Mouse (Mus musculus): ENCODE results near the gene Map2k6. TPM values are rescaled to one million over a fixed set of nuclear protein-coding genes. Genes with fewer than 3 reads are reported as not detected.
A peak's percentile ranks its signal among the peaks of the same experiment; 100 is the strongest.

Gene Map2k6
- polyA plus RNA-seq, 1 experiment from 2014 or later, result 46.9 TPM

DNA sequence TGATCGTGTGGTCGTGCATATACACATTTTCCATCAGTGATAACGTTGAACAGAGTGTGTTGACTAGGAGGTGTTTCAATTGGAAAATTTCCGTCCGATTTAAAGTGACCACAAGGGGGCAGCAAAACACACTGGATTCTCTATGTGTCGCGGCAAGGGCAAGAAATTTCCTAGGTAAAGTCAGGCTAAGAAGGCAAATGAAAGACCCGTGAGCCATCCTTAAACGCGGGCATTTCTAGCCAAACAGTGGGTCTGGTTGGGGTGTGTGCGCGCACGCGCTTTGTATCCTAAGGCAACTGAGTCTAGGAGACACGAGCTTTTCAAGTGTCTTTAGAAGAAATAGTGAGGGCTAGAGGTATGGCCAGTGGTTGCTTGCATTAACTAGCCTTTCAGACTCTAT is 138.7 kb downstream of the Map2k6 start:
- Histone ChIP-seq H3K4me1 (ENCODE audit: control insufficient read depth, insufficient read depth, low read length) (no peaks in the 10 kb centered on the region), H3K36me3 (ENCODE audit: control insufficient read depth, insufficient read depth, low read length) (no peaks in the 10 kb centered on the region), H3K9ac (ENCODE audit: low read length) (no peak overlapping the region), H3K9me3 (replicated peaks; ENCODE audit: control insufficient read depth, low read length) (no peaks in the 10 kb centered on the region), H3K4me2 (ENCODE audit: low read length) (peak overlapping the region; percentile 41; the same call in 1 of the 2 replicates), H3K27me3 (replicated peaks; ENCODE audit: control insufficient read depth, insufficient read depth, low read length) (no peaks in the 10 kb centered on the region), H3K4me3 (ENCODE audit: low read depth, low read length) (no peak overlapping the region), H3K27ac (ENCODE audit: low read depth, low read length) (no peak overlapping the region)
- DNase-seq (ENCODE audit: low spot score), result peak; percentile 87
- WGBS, result 7% methylated on average over 15 of the region's 15 CpGs
- ATAC-seq, result peak; percentile 40; the same call in 1 of the 2 replicates

DNA sequence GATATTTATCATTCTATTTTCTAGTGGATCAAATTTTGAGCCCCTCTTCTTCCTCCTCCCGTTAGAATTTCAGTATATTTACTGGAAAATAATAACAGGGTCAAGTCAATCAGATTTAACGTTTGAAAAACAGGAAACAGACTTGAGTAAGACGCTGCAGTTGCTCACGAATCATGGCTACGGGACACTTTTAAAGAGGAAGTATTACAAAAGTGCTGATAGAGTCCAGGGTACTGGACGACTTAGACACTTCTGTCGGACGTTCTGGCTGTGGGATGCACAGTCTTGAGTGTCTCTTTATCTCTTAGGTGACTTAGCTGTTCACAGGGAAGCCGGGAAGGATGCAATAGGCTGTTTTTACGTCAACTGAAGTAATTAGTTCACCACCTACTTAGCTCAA is 139.3 kb downstream of the Map2k6 start:
- ATAC-seq, result no peak
- 86% methylated on average over 10 of the region's 10 CpGs for WGBS
- no peaks in the 10 kb centered on the region for H3K27me3 ChIP-seq (replicated peaks; ENCODE audit: control insufficient read depth, insufficient read depth, low read length)

DNA sequence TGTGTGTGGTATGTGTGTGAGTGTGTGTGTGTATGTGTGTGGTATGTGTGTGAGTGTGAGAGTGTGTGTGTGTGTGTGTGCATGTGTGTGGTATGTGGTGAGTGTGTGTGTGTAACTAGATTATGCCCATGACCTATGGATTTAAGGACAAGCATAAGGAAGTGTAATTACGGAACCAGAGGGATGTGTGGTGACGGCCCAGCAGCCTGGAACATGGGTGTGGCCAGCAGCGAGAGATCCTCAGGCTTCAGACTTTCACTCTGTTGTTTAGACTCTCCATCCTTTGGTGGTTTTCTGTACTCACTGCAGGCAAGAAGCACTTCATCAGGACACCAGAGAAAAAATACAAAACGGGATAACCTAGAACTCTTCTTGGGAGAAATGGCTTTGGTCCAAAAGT is 143.0 kb downstream of the Map2k6 start:
- 90% methylated on average over 4 of the region's 4 CpGs for WGBS
- DNase-seq (ENCODE audit: low spot score) (no peak), ATAC-seq (no peak)
- H3K4me1 ChIP-seq (ENCODE audit: control insufficient read depth, insufficient read depth, low read length), result no peaks in the 10 kb centered on the region
- no peak overlapping the region for H3K4me2 ChIP-seq (ENCODE audit: low read length)
- no peak overlapping the region for H3K4me3 ChIP-seq (ENCODE audit: low read depth, low read length)
- H3K36me3 ChIP-seq (ENCODE audit: control insufficient read depth, insufficient read depth, low read length), result no peaks in the 10 kb centered on the region
- H3K27me3 ChIP-seq (replicated peaks; ENCODE audit: control insufficient read depth, insufficient read depth, low read length), result no peaks in the 10 kb centered on the region
- no peaks in the 10 kb centered on the region for H3K9me3 ChIP-seq (replicated peaks; ENCODE audit: control insufficient read depth, low read length)
- no peak overlapping the region for H3K27ac ChIP-seq (ENCODE audit: low read depth, low read length)
- H3K9ac ChIP-seq (ENCODE audit: low read length), result no peak overlapping the region

More for the DNA sequence above, 139.3 kb downstream of the Map2k6 start:
- Histone ChIP-seq H3K36me3 (ENCODE audit: control insufficient read depth, insufficient read depth, low read length) (no peaks in the 10 kb centered on the region), H3K4me2 (ENCODE audit: low read length) (no peak overlapping the region), H3K27ac (ENCODE audit: low read depth, low read length) (no peak overlapping the region), H3K9me3 (replicated peaks; ENCODE audit: control insufficient read depth, low read length) (no peaks in the 10 kb centered on the region), H3K9ac (ENCODE audit: low read length) (no peak overlapping the region), H3K4me1 (ENCODE audit: control insufficient read depth, insufficient read depth, low read length) (no peaks in the 10 kb centered on the region), H3K4me3 (ENCODE audit: low read depth, low read length) (no peak overlapping the region)
- no peak for DNase-seq (ENCODE audit: low spot score)

DNA sequence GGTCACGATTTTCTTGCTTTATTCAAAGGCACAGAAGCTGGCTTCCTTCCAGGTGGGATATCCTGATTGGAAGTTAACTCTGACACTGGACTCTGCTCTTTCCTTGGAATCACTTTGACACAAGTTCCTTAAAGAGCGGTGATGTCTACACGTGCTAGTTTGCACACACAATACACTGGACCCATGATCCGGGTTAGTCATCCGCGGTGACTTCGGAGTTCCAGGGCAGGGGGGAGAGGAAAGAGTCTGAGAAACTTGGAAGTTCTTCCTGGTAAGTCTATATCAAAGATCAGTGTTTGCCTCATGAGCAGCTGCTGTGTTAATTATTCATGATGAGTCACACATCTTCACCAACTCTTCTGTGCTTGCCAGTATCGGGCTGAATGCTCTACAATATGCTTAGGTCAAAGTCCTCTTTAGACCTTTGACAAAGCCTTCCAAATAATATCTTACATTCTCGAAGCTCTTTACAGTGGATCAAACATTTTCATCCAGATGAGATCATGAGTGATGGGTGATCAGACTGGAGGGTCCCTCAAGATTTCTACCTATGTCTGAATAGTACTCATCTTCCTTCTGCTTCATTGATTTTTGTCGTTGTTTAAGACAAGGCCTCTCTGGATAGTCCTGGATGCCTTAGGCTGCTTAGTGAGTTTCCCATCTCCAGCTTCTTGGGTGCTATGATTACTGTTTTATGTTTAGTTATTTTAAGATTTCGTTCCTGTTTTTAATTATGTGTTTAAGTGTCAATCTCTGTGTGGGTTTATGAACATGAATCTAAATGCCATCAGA is 145.7 kb downstream of the Map2k6 start:
- Histone ChIP-seq H3K9me3 (replicated peaks; ENCODE audit: control insufficient read depth, low read length) (no peaks in the 10 kb centered on the region), H3K36me3 (ENCODE audit: control insufficient read depth, insufficient read depth, low read length) (no peaks in the 10 kb centered on the region), H3K4me3 (ENCODE audit: low read depth, low read length) (no peak overlapping the region), H3K27me3 (replicated peaks; ENCODE audit: control insufficient read depth, insufficient read depth, low read length) (no peaks in the 10 kb centered on the region), H3K4me2 (ENCODE audit: low read length) (no peak overlapping the region), H3K9ac (ENCODE audit: low read length) (no peak overlapping the region), H3K4me1 (ENCODE audit: control insufficient read depth, insufficient read depth, low read length) (no peaks in the 10 kb centered on the region), H3K27ac (ENCODE audit: low read depth, low read length) (no peak overlapping the region)
- DNase-seq (ENCODE audit: low spot score) (no peak), ATAC-seq (no peak)
- WGBS, result 86% methylated on average over 11 of the region's 11 CpGs

DNA sequence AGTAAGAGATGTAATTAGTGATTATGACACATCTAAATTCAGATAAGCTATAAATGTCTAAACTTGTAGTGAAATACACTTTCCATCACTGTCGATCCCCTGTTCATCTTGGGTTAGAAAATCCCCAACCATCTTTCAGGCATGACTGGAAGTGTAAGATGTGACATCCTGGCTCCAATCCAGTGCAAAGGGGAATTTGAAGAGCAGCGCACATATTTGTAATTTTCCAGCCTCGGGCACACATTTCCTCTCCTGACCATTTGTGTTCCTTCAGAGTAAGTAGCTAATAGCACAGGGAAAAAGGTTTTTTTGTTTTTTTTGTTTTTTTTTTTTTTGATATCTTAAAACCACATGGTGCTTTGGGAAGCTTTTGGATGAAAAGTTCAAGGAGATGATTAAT is 146.5 kb downstream of the Map2k6 start:
- H3K27ac ChIP-seq (ENCODE audit: low read depth, low read length), result no peak overlapping the region
- H3K4me2 ChIP-seq (ENCODE audit: low read length), result no peak overlapping the region
- H3K9ac ChIP-seq (ENCODE audit: low read length), result no peak overlapping the region
- no peak overlapping the region for H3K4me3 ChIP-seq (ENCODE audit: low read depth, low read length)
- H3K9me3 ChIP-seq (replicated peaks; ENCODE audit: control insufficient read depth, low read length), result no peaks in the 10 kb centered on the region
- H3K36me3 ChIP-seq (ENCODE audit: control insufficient read depth, insufficient read depth, low read length), result no peaks in the 10 kb centered on the region
- no peaks in the 10 kb centered on the region for H3K4me1 ChIP-seq (ENCODE audit: control insufficient read depth, insufficient read depth, low read length)
- ATAC-seq (no peak), DNase-seq (ENCODE audit: low spot score) (no peak)
- H3K27me3 ChIP-seq (replicated peaks; ENCODE audit: control insufficient read depth, insufficient read depth, low read length), result no peaks in the 10 kb centered on the region
- WGBS, result 89% methylated on average over 3 of the region's 3 CpGs

DNA sequence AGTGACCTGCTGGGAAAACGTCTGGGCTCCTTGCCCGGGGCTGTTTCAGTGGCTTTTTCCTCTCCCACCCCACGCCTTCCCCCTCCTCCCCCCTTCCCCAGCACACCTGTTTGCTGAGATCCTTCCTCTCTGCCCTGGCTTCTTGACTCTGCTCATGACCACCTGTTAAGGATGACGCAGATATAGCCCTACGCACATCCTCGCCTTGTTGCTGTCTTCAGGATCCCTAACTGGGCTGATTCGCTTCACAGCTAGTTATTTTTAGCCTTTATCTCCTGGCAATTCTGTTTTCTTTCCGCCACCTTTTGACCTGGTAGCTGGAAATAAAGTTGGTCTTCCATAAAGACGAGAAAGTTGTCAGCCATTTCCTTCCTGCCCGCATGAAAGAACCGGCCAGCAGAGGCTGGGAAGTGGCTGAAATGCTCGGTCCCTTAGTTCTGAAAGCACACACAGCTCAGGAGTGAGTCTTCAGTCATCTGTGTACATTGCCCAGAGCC is 152.6 kb downstream of the Map2k6 start:
- DNase-seq (ENCODE audit: low spot score), result no peak
- Histone ChIP-seq H3K4me1 (ENCODE audit: control insufficient read depth, insufficient read depth, low read length) (no peaks in the 10 kb centered on the region), H3K9ac (ENCODE audit: low read length) (no peak overlapping the region), H3K36me3 (ENCODE audit: control insufficient read depth, insufficient read depth, low read length) (no peaks in the 10 kb centered on the region), H3K27me3 (replicated peaks; ENCODE audit: control insufficient read depth, insufficient read depth, low read length) (no peaks in the 10 kb centered on the region), H3K4me2 (ENCODE audit: low read length) (no peak overlapping the region), H3K4me3 (ENCODE audit: low read depth, low read length) (no peak overlapping the region), H3K9me3 (replicated peaks; ENCODE audit: control insufficient read depth, low read length) (no peaks in the 10 kb centered on the region), H3K27ac (ENCODE audit: low read depth, low read length) (no peak overlapping the region)
- WGBS, result 88% methylated on average over 12 of the region's 12 CpGs
- ATAC-seq, result no peak

DNA sequence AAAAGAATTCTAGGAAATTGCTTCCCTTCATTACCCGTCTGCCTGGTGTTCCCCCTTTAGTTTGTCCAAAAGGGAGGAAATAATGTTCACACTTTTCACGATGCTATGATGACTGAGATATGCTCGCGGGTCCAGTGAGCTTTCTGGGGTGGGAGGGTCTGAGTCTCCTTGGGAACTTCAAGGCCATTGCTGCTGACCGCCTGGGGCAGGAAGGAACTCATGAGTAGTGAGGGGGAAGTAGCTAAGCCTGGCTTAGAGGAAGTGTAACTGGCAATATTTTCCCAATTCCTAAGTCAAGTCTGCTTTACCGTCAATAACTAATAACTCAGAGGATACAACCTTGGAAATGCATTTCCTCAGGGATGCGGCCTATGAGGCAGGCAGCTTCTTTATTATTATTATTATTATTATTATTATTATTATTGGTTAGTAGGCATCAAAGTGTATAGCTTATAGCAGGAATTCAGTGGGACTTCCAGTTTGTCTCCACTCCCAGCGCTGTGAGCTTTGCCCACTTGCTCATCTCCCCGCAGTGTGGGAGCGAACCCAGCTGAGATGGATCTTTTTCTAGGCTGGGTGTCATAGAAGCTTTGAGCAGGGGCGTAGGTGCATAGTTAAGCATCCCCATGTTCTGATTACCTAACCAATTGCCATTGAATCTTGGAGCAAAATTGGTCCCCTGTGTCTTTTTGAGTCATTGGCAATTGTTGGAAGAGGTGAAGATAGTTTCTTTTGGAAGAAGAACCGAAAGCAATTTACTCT is 163.6 kb downstream of the Map2k6 start:
- DNase-seq (ENCODE audit: low spot score) (no peak), ATAC-seq (no peak)
- Histone ChIP-seq H3K27ac (ENCODE audit: low read depth, low read length) (no peak overlapping the region), H3K36me3 (ENCODE audit: control insufficient read depth, insufficient read depth, low read length) (no peaks in the 10 kb centered on the region), H3K9ac (ENCODE audit: low read length) (no peak overlapping the region), H3K4me2 (ENCODE audit: low read length) (no peak overlapping the region), H3K4me3 (ENCODE audit: low read depth, low read length) (no peak overlapping the region), H3K9me3 (replicated peaks; ENCODE audit: control insufficient read depth, low read length) (no peaks in the 10 kb centered on the region), H3K27me3 (replicated peaks; ENCODE audit: control insufficient read depth, insufficient read depth, low read length) (no peaks in the 10 kb centered on the region), H3K4me1 (ENCODE audit: control insufficient read depth, insufficient read depth, low read length) (no peaks in the 10 kb centered on the region)
- WGBS, result 91% methylated on average over 12 of the region's 12 CpGs

DNA sequence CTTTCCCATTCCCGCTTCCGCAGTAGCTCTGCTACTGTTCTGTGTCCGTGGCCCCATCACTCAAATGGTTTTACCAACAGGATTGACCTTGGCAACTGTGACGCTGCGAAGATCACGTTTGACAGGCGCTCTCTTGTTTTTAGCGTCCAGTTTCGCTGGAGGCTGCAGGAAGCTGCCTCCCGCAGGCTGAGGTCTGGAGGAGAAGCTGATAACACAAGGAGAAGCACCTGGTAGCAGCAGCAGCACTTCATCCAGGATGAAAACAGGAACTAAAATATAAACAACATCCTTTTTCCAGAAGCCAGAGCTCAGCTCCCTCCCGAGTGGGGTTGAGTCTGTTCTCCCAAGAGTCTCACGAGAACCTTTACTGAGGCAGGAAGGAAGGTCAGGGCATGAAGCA is 164.3 kb downstream of the Map2k6 start:
- Histone ChIP-seq H3K4me1 (ENCODE audit: control insufficient read depth, insufficient read depth, low read length) (no peaks in the 10 kb centered on the region), H3K4me2 (ENCODE audit: low read length) (no peak overlapping the region), H3K9ac (ENCODE audit: low read length) (no peak overlapping the region), H3K36me3 (ENCODE audit: control insufficient read depth, insufficient read depth, low read length) (no peaks in the 10 kb centered on the region), H3K9me3 (replicated peaks; ENCODE audit: control insufficient read depth, low read length) (no peaks in the 10 kb centered on the region), H3K27me3 (replicated peaks; ENCODE audit: control insufficient read depth, insufficient read depth, low read length) (no peaks in the 10 kb centered on the region), H3K27ac (ENCODE audit: low read depth, low read length) (no peak overlapping the region), H3K4me3 (ENCODE audit: low read depth, low read length) (no peak overlapping the region)
- ATAC-seq, result no peak
- WGBS, result 77% methylated on average over 12 of the region's 12 CpGs
- no peak for DNase-seq (ENCODE audit: low spot score)

DNA sequence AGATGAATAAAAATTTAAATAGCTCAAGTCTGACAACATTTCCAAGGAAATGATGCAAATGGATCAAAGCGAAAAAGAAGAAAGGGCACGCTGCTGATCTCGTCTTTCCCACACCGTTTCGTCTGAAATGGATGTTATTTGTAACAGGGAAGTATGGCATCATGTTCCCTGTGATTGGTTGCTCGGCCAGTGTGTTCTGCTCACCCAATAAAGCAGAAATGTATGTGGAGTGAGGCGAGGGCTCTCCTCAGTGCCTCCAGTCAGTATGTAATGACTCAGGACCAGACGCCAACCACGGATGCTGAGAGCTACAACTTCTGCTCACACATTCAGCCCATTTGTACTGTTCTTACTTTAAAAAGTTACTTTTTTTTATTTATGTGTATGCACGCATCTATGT is 164.9 kb downstream of the Map2k6 start:
- H3K4me2 ChIP-seq (ENCODE audit: low read length), result no peak overlapping the region
- no peak for ATAC-seq
- H3K9me3 ChIP-seq (replicated peaks; ENCODE audit: control insufficient read depth, low read length), result no peaks in the 10 kb centered on the region
- DNase-seq (ENCODE audit: low spot score), result no peak
- no peaks in the 10 kb centered on the region for H3K27me3 ChIP-seq (replicated peaks; ENCODE audit: control insufficient read depth, insufficient read depth, low read length)
- H3K4me3 ChIP-seq (ENCODE audit: low read depth, low read length), result no peak overlapping the region
- WGBS, result 91% methylated on average over 10 of the region's 10 CpGs
- H3K9ac ChIP-seq (ENCODE audit: low read length), result no peak overlapping the region
- no peaks in the 10 kb centered on the region for H3K4me1 ChIP-seq (ENCODE audit: control insufficient read depth, insufficient read depth, low read length)
- no peaks in the 10 kb centered on the region for H3K36me3 ChIP-seq (ENCODE audit: control insufficient read depth, insufficient read depth, low read length)
- H3K27ac ChIP-seq (ENCODE audit: low read depth, low read length), result no peak overlapping the region

All from forebrain, embryonic 14.5 days (tissue).